Mouse (Mus musculus): ENCODE measurements around the gene Lrig1. TPM values are rescaled to one million over a fixed set of nuclear protein-coding genes. Genes with fewer than 3 reads are reported as not detected.

The Lrig1 gene
- polyA plus RNA-seq, 1 experiment from 2014 or later: 14.6 TPM

GRCm38 (mm10) chr6:94631051-94631778 is 68.7 kb downstream of the Lrig1 start:
- Histone ChIP-seq H3K36me3 (peaks cover 19% of the 10 kb centered on the region), H3K27me3 (replicated peaks) (no peaks in the 10 kb centered on the region), H3K4me1 (replicated peaks) (peaks cover 47% of the 10 kb centered on the region), H3K9me3 (replicated peaks) (no peaks in the 10 kb centered on the region), H3K4me2 (no peak overlapping the region), H3K9ac (no peak overlapping the region), H3K27ac (ENCODE audit: poor library complexity, severe bottlenecking) (no peak overlapping the region), H3K4me3 (no peak overlapping the region)
- WGBS: 73% methylated on average over 7 of the region's 7 CpGs
- ATAC-seq (ENCODE audit: insufficient number of reproducible peaks, low FRiP score): no peak

GRCm38 (mm10) chr6:94628787-94629186 is 71.2 kb downstream of the Lrig1 start:
- Histone ChIP-seq H3K4me1 (replicated peaks) (peaks cover 36% of the 10 kb centered on the region), H3K4me3 (no peak overlapping the region), H3K27me3 (replicated peaks) (no peaks in the 10 kb centered on the region), H3K36me3 (peaks cover 40% of the 10 kb centered on the region), H3K9ac (no peak overlapping the region), H3K27ac (ENCODE audit: poor library complexity, severe bottlenecking) (no peak overlapping the region), H3K4me2 (no peak overlapping the region), H3K9me3 (replicated peaks) (no peaks in the 10 kb centered on the region)
- 78% methylated on average over 6 of the region's 6 CpGs for WGBS
- ATAC-seq (ENCODE audit: insufficient number of reproducible peaks, low FRiP score): no peak

- H3K4me1 ChIP-seq (replicated peaks): peaks cover 36% of the 10 kb centered on the region
- no peak overlapping the region for H3K9ac ChIP-seq
- no peaks in the 10 kb centered on the region for H3K9me3 ChIP-seq (replicated peaks)
- no peak overlapping the region for H3K4me3 ChIP-seq
- H3K27me3 ChIP-seq (replicated peaks): no peaks in the 10 kb centered on the region
- peaks cover 44% of the 10 kb centered on the region for H3K36me3 ChIP-seq
- ATAC-seq (ENCODE audit: insufficient number of reproducible peaks, low FRiP score): no peak
- no peak overlapping the region for H3K27ac ChIP-seq (ENCODE audit: poor library complexity, severe bottlenecking)
- 65% methylated on average over 15 of the region's 15 CpGs for WGBS
- H3K4me2 ChIP-seq: no peak overlapping the region
Measured at GRCm38 (mm10) chr6:94627714-94628595, 72.0 kb downstream of the Lrig1 start.

GRCm38 (mm10) chr6:94626807-94627206 is 73.2 kb downstream of the Lrig1 start:
- H3K9me3 ChIP-seq (replicated peaks): no peaks in the 10 kb centered on the region
- H3K4me3 ChIP-seq: no peak overlapping the region
- no peak overlapping the region for H3K27ac ChIP-seq (ENCODE audit: poor library complexity, severe bottlenecking)
- H3K9ac ChIP-seq: no peak overlapping the region
- no peak overlapping the region for H3K4me2 ChIP-seq
- 49% methylated on average over 2 of the region's 2 CpGs for WGBS
- ATAC-seq (ENCODE audit: insufficient number of reproducible peaks, low FRiP score): no peak
- H3K4me1 ChIP-seq (replicated peaks): peaks cover 33% of the 10 kb centered on the region
- peaks cover 50% of the 10 kb centered on the region for H3K36me3 ChIP-seq
- no peaks in the 10 kb centered on the region for H3K27me3 ChIP-seq (replicated peaks)

- ATAC-seq (ENCODE audit: insufficient number of reproducible peaks, low FRiP score): no peak
- Histone ChIP-seq H3K27me3 (replicated peaks) (no peaks in the 10 kb centered on the region), H3K4me1 (replicated peaks) (peaks cover 31% of the 10 kb centered on the region), H3K36me3 (peaks cover 50% of the 10 kb centered on the region), H3K27ac (ENCODE audit: poor library complexity, severe bottlenecking) (no peak overlapping the region), H3K4me2 (no peak overlapping the region), H3K9ac (no peak overlapping the region), H3K9me3 (replicated peaks) (no peaks in the 10 kb centered on the region), H3K4me3 (no peak overlapping the region)
- 56% methylated on average over 5 of the region's 5 CpGs for WGBS
Measured at GRCm38 (mm10) chr6:94625896-94626295, 74.1 kb downstream of the Lrig1 start.

- no peak overlapping the region for H3K4me2 ChIP-seq
- peaks cover 54% of the 10 kb centered on the region for H3K36me3 ChIP-seq
- ATAC-seq (ENCODE audit: insufficient number of reproducible peaks, low FRiP score): no peak
- H3K4me3 ChIP-seq: no peak overlapping the region
- H3K4me1 ChIP-seq (replicated peaks): peaks cover 40% of the 10 kb centered on the region
- H3K9me3 ChIP-seq (replicated peaks): no peaks in the 10 kb centered on the region
- H3K9ac ChIP-seq: no peak overlapping the region
- WGBS: 78% methylated on average over 5 of the region's 5 CpGs
- no peaks in the 10 kb centered on the region for H3K27me3 ChIP-seq (replicated peaks)
- H3K27ac ChIP-seq (ENCODE audit: poor library complexity, severe bottlenecking): no peak overlapping the region
Measured at GRCm38 (mm10) chr6:94624543-94624942, 75.4 kb downstream of the Lrig1 start.

GRCm38 (mm10) chr6:94622983-94623382 is 77.0 kb downstream of the Lrig1 start:
- 64% methylated on average over 4 of the region's 4 CpGs for WGBS
- no peak overlapping the region for H3K4me3 ChIP-seq
- H3K4me1 ChIP-seq (replicated peaks): peaks cover 47% of the 10 kb centered on the region
- ATAC-seq (ENCODE audit: insufficient number of reproducible peaks, low FRiP score): 0 out of 2 replicates have a peak, but pooled peaks have one; percentile 24
- H3K9ac ChIP-seq: no peak overlapping the region
- peaks cover 61% of the 10 kb centered on the region for H3K36me3 ChIP-seq
- no peaks in the 10 kb centered on the region for H3K9me3 ChIP-seq (replicated peaks)
- no peak overlapping the region for H3K4me2 ChIP-seq
- H3K27ac ChIP-seq (ENCODE audit: poor library complexity, severe bottlenecking): no peak overlapping the region
- no peaks in the 10 kb centered on the region for H3K27me3 ChIP-seq (replicated peaks)

GRCm38 (mm10) chr6:94620801-94621301 is 79.1 kb downstream of the Lrig1 start:
- H3K4me3 ChIP-seq: no peak overlapping the region
- H3K4me1 ChIP-seq (replicated peaks): peaks cover 36% of the 10 kb centered on the region
- H3K4me2 ChIP-seq: no peak overlapping the region
- no peak for ATAC-seq (ENCODE audit: insufficient number of reproducible peaks, low FRiP score)
- H3K36me3 ChIP-seq: peaks cover 63% of the 10 kb centered on the region
- 74% methylated on average over 9 of the region's 9 CpGs for WGBS
- H3K9ac ChIP-seq: no peak overlapping the region
- no peaks in the 10 kb centered on the region for H3K27me3 ChIP-seq (replicated peaks)
- no peaks in the 10 kb centered on the region for H3K9me3 ChIP-seq (replicated peaks)
- no peak overlapping the region for H3K27ac ChIP-seq (ENCODE audit: poor library complexity, severe bottlenecking)

- Histone ChIP-seq H3K9me3 (replicated peaks) (no peaks in the 10 kb centered on the region), H3K27ac (ENCODE audit: poor library complexity, severe bottlenecking) (no peak overlapping the region), H3K27me3 (replicated peaks) (no peaks in the 10 kb centered on the region), H3K9ac (no peak overlapping the region), H3K4me3 (no peak overlapping the region), H3K4me2 (no peak overlapping the region), H3K4me1 (replicated peaks) (peaks cover 35% of the 10 kb centered on the region), H3K36me3 (peaks cover 63% of the 10 kb centered on the region)
- ATAC-seq (ENCODE audit: insufficient number of reproducible peaks, low FRiP score): no peak
- 72% methylated on average over 6 of the region's 6 CpGs for WGBS
Measured at GRCm38 (mm10) chr6:94620287-94620686, 79.7 kb downstream of the Lrig1 start.

GRCm38 (mm10) chr6:94618671-94619070 is 81.3 kb downstream of the Lrig1 start:
- WGBS: 69% methylated on average over 5 of the region's 5 CpGs
- H3K9ac ChIP-seq: no peak overlapping the region
- no peak overlapping the region for H3K27ac ChIP-seq (ENCODE audit: poor library complexity, severe bottlenecking)
- peaks cover 42% of the 10 kb centered on the region for H3K4me1 ChIP-seq (replicated peaks)
- no peaks in the 10 kb centered on the region for H3K9me3 ChIP-seq (replicated peaks)
- peaks cover 60% of the 10 kb centered on the region for H3K36me3 ChIP-seq
- no peak overlapping the region for H3K4me3 ChIP-seq
- H3K4me2 ChIP-seq: no peak overlapping the region
- ATAC-seq (ENCODE audit: insufficient number of reproducible peaks, low FRiP score): no peak
- no peaks in the 10 kb centered on the region for H3K27me3 ChIP-seq (replicated peaks)

GRCm38 (mm10) chr6:94615936-94616335 is 84.0 kb downstream of the Lrig1 start:
- H3K36me3 ChIP-seq: peaks cover 77% of the 10 kb centered on the region
- no peaks in the 10 kb centered on the region for H3K9me3 ChIP-seq (replicated peaks)
- no peak overlapping the region for H3K9ac ChIP-seq
- no peak overlapping the region for H3K4me2 ChIP-seq
- peaks cover 38% of the 10 kb centered on the region for H3K4me1 ChIP-seq (replicated peaks)
- no peak overlapping the region for H3K27ac ChIP-seq (ENCODE audit: poor library complexity, severe bottlenecking)
- ATAC-seq (ENCODE audit: insufficient number of reproducible peaks, low FRiP score): no peak
- H3K4me3 ChIP-seq: no peak overlapping the region
- 81% methylated on average over 4 of the region's 4 CpGs for WGBS
- H3K27me3 ChIP-seq (replicated peaks): no peaks in the 10 kb centered on the region
